Mouse (Mus musculus) heart, embryonic 11.5 days (tissue): ENCODE results near the gene Gm16181. TPM values are rescaled to one million over a fixed set of nuclear protein-coding genes. Genes with fewer than 3 reads are reported as not detected.

Source experiments
- ATAC-seq: fragments of 200-750 bp; cut with Nextera tagmentation; replicated peaks from 2 replicates; pipeline ENCODE4 v1.8.0; 2017; ENCODE audit warnings: moderate library complexity; ENCODE audit not compliant: insufficient number of reproducible peaks, low FRiP score, low TSS enrichment
- H3K27ac ChIP-seq: fragments of 300-500 bp; sonication (generic); 2 replicates; pipeline ENCODE4 v1.5.1; 2014; ENCODE audit warnings: mild to moderate bottlenecking, low read depth, low read length
- H3K27me3 ChIP-seq: fragments of 300-500 bp; sonication (generic); 2 replicates; pipeline ENCODE4 v1.6.1; 2014; ENCODE audit warnings: mild to moderate bottlenecking, low read length, mixed read lengths; ENCODE audit not compliant: control insufficient read depth, insufficient read depth
- H3K36me3 ChIP-seq: fragments of 300-500 bp; sonication (generic); 2 replicates; pipeline ENCODE4 v1.6.1; 2014; ENCODE audit warnings: mild to moderate bottlenecking, low read length, moderate library complexity, mixed read lengths; ENCODE audit not compliant: control insufficient read depth, insufficient read depth
- H3K4me1 ChIP-seq: fragments of 300-500 bp; sonication (generic); 2 replicates; pipeline ENCODE4 v1.6.1; 2014; ENCODE audit warnings: low read length; ENCODE audit not compliant: control insufficient read depth, insufficient read depth
- H3K4me2 ChIP-seq: fragments of 300-500 bp; sonication (generic); 2 replicates; pipeline ENCODE4 v1.6.1; 2014; ENCODE audit warnings: mild to moderate bottlenecking, moderate library complexity
- H3K4me3 ChIP-seq: fragments of 300-500 bp; sonication (generic); 2 replicates; pipeline ENCODE4 v1.5.1; 2014; ENCODE audit warnings: low read depth, low read length
- H3K9ac ChIP-seq: fragments of 300-500 bp; sonication (generic); 2 replicates; pipeline ENCODE4 v1.6.1; 2014; ENCODE audit warnings: mild to moderate bottlenecking, low read depth, low read length, moderate library complexity
- H3K9me3 ChIP-seq: fragments of 300-500 bp; sonication (generic); replicated peaks from 2 replicates; pipeline ENCODE4 v1.6.1; 2016; ENCODE audit warnings: low read length; ENCODE audit not compliant: control insufficient read depth
- WGBS: fragments of 180-500 bp; shearing (Covaris S2); extraction: QIAGEN DNeasy Blood & Tissue Kit; methylation state at CpG from one replicate; pipeline ENCODE4 v1.1.7; 2014; ENCODE audit not compliant: insufficient replicate concordance; 5-methylcytosine and 5-hydroxymethylcytosine counted together
- polyA plus RNA-seq: library from polyadenylated mRNA; unstranded; fragments of >200 nt; fragmentation: Nextera tagmentation; extraction: Ambion mirVana; gene quantifications from 2 replicates; pipeline ENCODE4 v1.2.1, GENCODE M21; 2014

Gene Gm16181
- polyA plus RNA-seq: 0.44 TPM in 1 of 2 replicates, not detected in the other

- Histone ChIP-seq H3K4me3 (no peak within 1 kb of the TSS), H3K36me3 (peaks cover 6% of the 10 kb centered on the region), H3K27ac (peak within 1 kb of the TSS; percentile 46), H3K27me3 (no peaks in the 10 kb centered on the region), H3K4me1 (peaks cover 19% of the 10 kb centered on the region), H3K9me3 (no peaks in the 10 kb centered on the region), H3K9ac (no peak within 1 kb of the TSS), H3K4me2 (no peak within 1 kb of the TSS)
- no peak for ATAC-seq
- WGBS: 79% methylated on average over 28 of the region's 28 CpGs
These were observed at the start of gene Gm16181 for GRCm38 (mm10) chr17:35220156-35220952. Gene Gm16181 (plus strand): TSS chr17:35220834.

- Histone ChIP-seq H3K27me3 (0 out of 2 replicates have a peak, but pooled peaks cover 3% of the 10 kb centered on the region), H3K36me3 (no peaks in the 10 kb centered on the region), H3K4me3 (no peak overlapping the region), H3K4me1 (no peaks in the 10 kb centered on the region), H3K9ac (no peak overlapping the region), H3K9me3 (no peaks in the 10 kb centered on the region), H3K4me2 (no peak overlapping the region), H3K27ac (no peak overlapping the region)
- WGBS: 59% methylated on average over 11 of the region's 11 CpGs
- ATAC-seq: no peak
These were observed 48.0 kb upstream of the Gm16181 start for GRCm38 (mm10) chr17:35172445-35173234.

GRCm38 (mm10) chr17:35173329-35173728 lies 47.3 kb upstream of the Gm16181 start:
- no peak for ATAC-seq
- no peaks in the 10 kb centered on the region for H3K36me3 ChIP-seq
- 0 out of 2 replicates have a peak, but pooled peaks cover 3% of the 10 kb centered on the region for H3K27me3 ChIP-seq
- no peak overlapping the region for H3K9ac ChIP-seq
- WGBS: 61% methylated on average over 3 of the region's 3 CpGs
- H3K4me3 ChIP-seq: no peak overlapping the region
- no peak overlapping the region for H3K4me2 ChIP-seq
- no peaks in the 10 kb centered on the region for H3K9me3 ChIP-seq
- H3K27ac ChIP-seq: no peak overlapping the region
- H3K4me1 ChIP-seq: no peaks in the 10 kb centered on the region

DNA sequence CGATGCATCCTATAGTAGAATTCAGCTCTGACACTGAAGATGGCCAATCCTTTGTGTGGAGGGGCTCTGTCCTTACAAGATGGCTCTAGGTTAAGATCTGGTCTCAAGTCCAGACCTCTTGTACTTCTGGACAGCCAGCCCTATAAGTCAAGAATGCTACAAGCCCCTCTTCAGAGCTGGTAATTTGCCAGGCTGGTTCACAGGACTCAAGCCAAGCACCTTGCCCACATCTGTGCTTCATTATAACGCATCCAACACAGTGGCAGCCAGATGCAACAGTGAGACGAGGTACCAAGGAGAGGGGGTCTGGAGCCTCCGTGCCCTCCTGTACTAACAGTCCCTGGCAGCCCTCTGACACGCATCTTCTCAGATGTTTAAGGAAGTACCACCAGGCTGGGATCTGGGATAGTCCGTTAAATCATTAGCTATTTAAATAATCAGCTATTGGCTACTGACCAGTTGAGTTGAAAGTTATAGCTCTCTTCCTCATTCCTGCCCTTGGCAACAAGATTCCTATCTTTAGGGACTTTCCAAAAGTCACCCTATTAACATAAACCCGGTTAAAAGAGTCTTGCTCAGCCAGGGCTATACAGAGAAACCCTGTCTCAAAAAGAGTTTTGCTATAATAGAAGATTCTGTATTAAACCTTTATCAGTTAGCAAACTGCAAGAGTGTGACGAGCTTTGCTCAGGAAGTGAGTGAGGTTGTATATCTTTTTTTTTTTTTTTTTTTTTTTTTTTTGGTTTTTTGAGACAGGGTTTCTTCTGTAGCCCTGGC lies 46.2 kb upstream of the Gm16181 start:
- H3K9ac ChIP-seq: no peak overlapping the region

GRCm38 (mm10) chr17:35175382-35175781 lies 45.3 kb upstream of the Gm16181 start:
- Histone ChIP-seq H3K9ac (no peak overlapping the region), H3K9me3 (no peaks in the 10 kb centered on the region), H3K4me1 (no peaks in the 10 kb centered on the region), H3K27me3 (0 out of 2 replicates have a peak, but pooled peaks cover 3% of the 10 kb centered on the region), H3K27ac (no peak overlapping the region), H3K4me3 (no peak overlapping the region), H3K36me3 (no peaks in the 10 kb centered on the region), H3K4me2 (no peak overlapping the region)
- 78% methylated on average over 6 of the region's 6 CpGs for WGBS
- no peak for ATAC-seq

More for the DNA sequence above, 46.2 kb upstream of the Gm16181 start:
- Histone ChIP-seq H3K4me1 (no peaks in the 10 kb centered on the region), H3K36me3 (no peaks in the 10 kb centered on the region), H3K4me3 (no peak overlapping the region), H3K4me2 (no peak overlapping the region), H3K27me3 (0 out of 2 replicates have a peak, but pooled peaks cover 3% of the 10 kb centered on the region), H3K27ac (no peak overlapping the region), H3K9me3 (no peaks in the 10 kb centered on the region)
- no peak for ATAC-seq
- WGBS: 67% methylated on average over 8 of the region's 8 CpGs

DNA sequence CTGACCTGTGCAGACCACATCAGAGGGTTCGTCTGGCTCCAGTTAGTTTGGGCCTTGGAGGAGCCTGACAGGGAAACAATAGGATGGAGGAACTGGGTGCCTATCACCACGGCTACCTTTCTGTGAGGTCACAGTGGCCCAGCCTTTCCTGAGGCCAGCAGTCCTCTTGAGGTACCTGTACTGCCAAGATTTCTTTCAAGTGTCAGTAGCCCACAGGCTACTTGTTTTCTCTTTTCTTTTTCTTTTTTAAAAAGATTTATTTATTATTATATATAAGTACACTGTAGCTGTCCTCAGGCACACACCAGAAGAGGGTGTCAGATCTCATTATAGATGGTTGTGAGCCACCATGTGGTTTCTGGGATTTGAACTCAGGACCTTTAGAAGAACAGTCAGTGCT lies 44.7 kb upstream of the Gm16181 start, which contains the start of gene Aif1:
Gene Aif1, minus strand, starts transcription at position 101 of the 400 bp plus-strand sequence.
- Histone ChIP-seq H3K27me3 (0 out of 2 replicates have a peak, but pooled peaks cover 3% of the 10 kb centered on the region), H3K9me3 (no peaks in the 10 kb centered on the region), H3K4me1 (no peaks in the 10 kb centered on the region), H3K36me3 (no peaks in the 10 kb centered on the region), H3K27ac (no peak within 1 kb of the TSS), H3K9ac (no peak within 1 kb of the TSS), H3K4me2 (no peak within 1 kb of the TSS), H3K4me3 (no peak within 1 kb of the TSS)
- WGBS: 62% methylated on average over 2 of the region's 2 CpGs
- no peak for ATAC-seq

- Histone ChIP-seq H3K27me3 (no peaks in the 10 kb centered on the region), H3K9me3 (no peaks in the 10 kb centered on the region), H3K4me3 (no peak overlapping the region), H3K27ac (no peak overlapping the region), H3K9ac (no peak overlapping the region), H3K4me2 (no peak overlapping the region), H3K4me1 (no peaks in the 10 kb centered on the region), H3K36me3 (no peaks in the 10 kb centered on the region)
- 10% methylated on average over 5 of the region's 5 CpGs for WGBS
- ATAC-seq: 0 out of 2 replicates have a peak, but pooled peaks have one; percentile 22
These were observed 42.1 kb upstream of the Gm16181 start for GRCm38 (mm10) chr17:35178528-35178927.

GRCm38 (mm10) chr17:35180093-35180492 lies 40.5 kb upstream of the Gm16181 start:
- Histone ChIP-seq H3K9ac (0 out of 2 replicates have a peak overlapping the region, but pooled peaks have one; percentile 28), H3K4me1 (no peaks in the 10 kb centered on the region), H3K9me3 (no peaks in the 10 kb centered on the region), H3K27ac (no peak overlapping the region), H3K27me3 (no peaks in the 10 kb centered on the region), H3K4me3 (no peak overlapping the region), H3K36me3 (no peaks in the 10 kb centered on the region), H3K4me2 (no peak overlapping the region)
- ATAC-seq: no peak
- 83% methylated on average over 5 of the region's 5 CpGs for WGBS
